Mouse (Mus musculus) midbrain, embryonic 15.5 days (tissue): ENCODE results near the gene Lingo1. TPM values are rescaled to one million over a fixed set of nuclear protein-coding genes. Genes with fewer than 3 reads are reported as not detected.
A peak's percentile ranks its signal among the peaks of the same experiment; 100 is the strongest.

Experiments
- ATAC-seq: fragments of 200-750 bp; cut with Nextera tagmentation; replicated peaks from 2 replicates; pipeline ENCODE4 v1.8.0; 2017; ENCODE audit warnings: moderate TSS enrichment
- H3K27ac ChIP-seq: fragments of 300-500 bp; sonication (generic); 2 replicates; pipeline ENCODE4 v1.5.1; 2015; ENCODE audit warnings: mild to moderate bottlenecking, inconsistent platforms
- H3K27me3 ChIP-seq: fragments of 300-500 bp; sonication (generic); replicated peaks from 2 replicates; pipeline ENCODE4 v1.6.1; 2015; ENCODE audit warnings: inconsistent platforms
- H3K36me3 ChIP-seq: fragments of 300-500 bp; sonication (generic); replicated peaks from 2 replicates; pipeline ENCODE4 v1.6.1; 2015; ENCODE audit warnings: inconsistent platforms
- H3K4me1 ChIP-seq: fragments of 300-500 bp; sonication (generic); 2 replicates; pipeline ENCODE4 v1.6.1; 2015; ENCODE audit warnings: inconsistent platforms
- H3K4me2 ChIP-seq: fragments of 300-500 bp; sonication (generic); 2 replicates; pipeline ENCODE4 v1.6.1; 2015; ENCODE audit warnings: inconsistent platforms, mild to moderate bottlenecking, moderate library complexity
- H3K4me3 ChIP-seq: fragments of 300-500 bp; sonication (generic); 2 replicates; pipeline ENCODE4 v1.5.1; 2015; ENCODE audit warnings: mild to moderate bottlenecking, inconsistent platforms
- H3K9ac ChIP-seq: fragments of 300-500 bp; sonication (generic); 2 replicates; pipeline ENCODE4 v1.6.1; 2015; ENCODE audit warnings: mild to moderate bottlenecking, inconsistent platforms
- H3K9me3 ChIP-seq: fragments of 300-500 bp; sonication (generic); 2 replicates; pipeline ENCODE4 v1.6.1; 2016; ENCODE audit warnings: inconsistent platforms
- WGBS: fragments of 180-500 bp; shearing (Covaris S2); methylation state at CpG from one replicate; pipeline ENCODE4 v1.1.7; 2015; ENCODE audit warnings: mixed read lengths; 5-methylcytosine and 5-hydroxymethylcytosine counted together
- polyA plus RNA-seq: library from polyadenylated mRNA; unstranded; fragments of >200 nt; fragmentation: Nextera tagmentation; extraction: Ambion mirVana; gene quantifications from 2 replicates; pipeline ENCODE4 v1.2.1, GENCODE M21; 2015

Lingo1 gene
- polyA plus RNA-seq, 1 experiment from 2014 or later = 83.1 TPM

DNA sequence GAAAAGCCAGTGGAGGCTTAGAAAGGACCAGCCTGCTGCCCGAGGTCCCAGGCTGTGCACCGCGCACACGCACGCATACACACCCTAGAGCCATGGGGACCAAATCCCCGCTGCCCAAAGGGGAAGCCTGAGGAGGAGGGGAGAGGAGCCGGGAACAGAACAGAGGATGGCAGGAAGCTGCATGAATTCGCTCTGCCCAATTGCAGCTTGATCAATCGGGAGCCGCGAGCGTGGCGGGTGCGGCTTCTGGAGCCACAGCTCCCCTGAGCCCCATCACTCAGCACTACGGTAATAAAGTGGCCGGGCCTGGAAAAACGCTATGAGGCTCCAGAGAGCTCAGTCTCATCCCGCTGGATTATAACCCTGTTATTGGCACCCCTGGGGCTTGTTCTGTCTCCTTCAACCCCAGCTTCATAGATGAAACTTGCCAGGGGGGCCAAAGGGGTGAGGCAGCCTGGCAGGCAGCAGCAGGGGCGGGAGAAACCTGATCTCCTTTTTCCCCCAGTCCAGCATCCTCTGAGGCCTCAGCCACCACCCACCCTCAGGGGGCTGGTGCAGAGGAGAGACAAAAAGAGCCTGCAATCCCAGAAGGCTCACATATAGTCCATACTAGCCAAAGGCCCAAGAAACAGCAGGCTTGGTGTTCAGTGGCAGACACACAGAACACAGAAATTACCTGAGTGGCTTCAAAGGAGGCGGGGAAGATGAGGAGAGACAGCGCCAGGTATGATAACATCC, 29.4 kb upstream of the Lingo1 start:
- no peak overlapping the region for H3K27ac ChIP-seq
- ATAC-seq = peak; percentile 46

DNA sequence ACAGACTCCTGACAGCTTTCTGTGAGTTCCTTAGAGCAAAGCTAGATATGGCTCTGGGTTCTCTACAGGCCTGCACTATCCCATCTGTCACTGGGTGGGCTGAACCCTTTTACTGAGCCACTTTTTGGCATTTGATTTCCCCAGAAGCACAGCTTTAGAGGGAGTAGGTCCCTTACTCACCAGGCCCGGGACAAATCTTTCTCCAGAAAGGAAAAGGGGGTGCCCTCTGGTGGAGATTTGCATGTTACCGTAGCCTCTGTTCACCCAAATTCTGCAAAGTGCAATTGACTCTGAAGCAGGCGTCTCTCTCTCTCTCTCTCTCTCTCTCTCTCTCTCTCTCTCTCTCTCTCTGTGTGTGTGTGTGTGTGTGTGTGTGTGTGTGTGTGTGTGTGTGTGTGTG, 28.6 kb upstream of the Lingo1 start:
- ATAC-seq = 0 out of 2 replicates have a peak, but pooled peaks have one; percentile 37
- H3K4me2 ChIP-seq = no peak overlapping the region
- H3K27me3 ChIP-seq = no peaks in the 10 kb centered on the region
- H3K4me3 ChIP-seq = no peak overlapping the region
- no peak overlapping the region for H3K27ac ChIP-seq
- no peaks in the 10 kb centered on the region for H3K36me3 ChIP-seq
- H3K9ac ChIP-seq = no peak overlapping the region
- peaks cover 25% of the 10 kb centered on the region for H3K4me1 ChIP-seq
- 9% methylated on average over 3 of the region's 3 CpGs for WGBS
- no peaks in the 10 kb centered on the region for H3K9me3 ChIP-seq

More for the DNA sequence above, 29.4 kb upstream of the Lingo1 start:
- Histone ChIP-seq H3K9me3 (no peaks in the 10 kb centered on the region), H3K4me2 (peak overlapping the region; percentile 44), H3K4me3 (peak overlapping the region; percentile 16), H3K4me1 (peaks cover 32% of the 10 kb centered on the region), H3K27me3 (no peaks in the 10 kb centered on the region), H3K36me3 (no peaks in the 10 kb centered on the region), H3K9ac (peak overlapping the region; percentile 15; the same call in 1 of the 2 replicates)
- WGBS = 11% methylated on average over 21 of the region's 21 CpGs

DNA sequence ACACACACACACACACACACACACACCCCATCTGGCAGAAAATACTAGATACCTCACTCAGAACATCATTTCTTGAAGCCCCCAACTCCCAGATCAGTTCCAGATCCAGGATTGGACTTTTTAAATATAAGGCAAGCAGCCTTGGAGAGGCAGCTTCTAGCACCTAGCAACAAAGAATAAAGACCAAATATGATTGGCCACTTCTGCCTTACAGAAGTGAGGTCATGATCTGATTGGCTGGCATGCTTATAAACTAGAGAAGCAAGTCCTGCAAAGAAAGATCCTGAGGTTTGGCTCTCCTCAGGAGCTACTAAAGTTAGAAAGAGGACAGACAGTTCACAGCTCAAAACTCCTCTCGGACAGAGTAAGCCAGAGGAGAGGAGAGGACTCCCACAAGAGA, 14.6 kb upstream of the Lingo1 start:
- Histone ChIP-seq H3K27me3 (no peaks in the 10 kb centered on the region), H3K36me3 (no peaks in the 10 kb centered on the region), H3K4me3 (no peak overlapping the region), H3K9me3 (no peaks in the 10 kb centered on the region), H3K4me1 (no peaks in the 10 kb centered on the region), H3K27ac (no peak overlapping the region), H3K9ac (no peak overlapping the region), H3K4me2 (no peak overlapping the region)
- ATAC-seq = no peak
- 96% methylated on average over 1 of the region's 1 CpGs for WGBS

DNA sequence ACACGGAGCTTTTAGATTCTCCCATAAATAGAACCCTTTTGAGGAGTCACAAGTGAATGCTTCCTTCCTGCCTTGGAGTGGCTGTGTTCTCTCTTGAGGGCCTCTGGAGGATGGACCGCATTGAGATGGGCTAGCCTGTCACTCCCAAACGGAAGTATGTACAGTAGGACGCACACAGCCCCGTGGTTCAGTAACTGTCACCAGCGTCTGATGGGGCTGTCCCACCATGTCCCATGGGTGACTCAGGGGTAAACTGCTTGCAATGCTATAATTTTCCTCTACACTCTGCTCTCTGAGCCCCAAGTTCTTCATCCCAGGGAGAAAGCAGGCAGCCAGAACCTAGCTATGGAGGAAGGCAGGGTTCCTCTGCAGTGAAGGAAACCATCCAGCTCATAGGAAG, 11.7 kb upstream of the Lingo1 start:
- H3K9me3 ChIP-seq = no peaks in the 10 kb centered on the region
- H3K9ac ChIP-seq = no peak overlapping the region
- H3K36me3 ChIP-seq = no peaks in the 10 kb centered on the region
- ATAC-seq = no peak
- no peaks in the 10 kb centered on the region for H3K4me1 ChIP-seq
- no peaks in the 10 kb centered on the region for H3K27me3 ChIP-seq
- H3K27ac ChIP-seq = no peak overlapping the region
- no peak overlapping the region for H3K4me3 ChIP-seq
- 88% methylated on average over 6 of the region's 6 CpGs for WGBS
- H3K4me2 ChIP-seq = no peak overlapping the region

DNA sequence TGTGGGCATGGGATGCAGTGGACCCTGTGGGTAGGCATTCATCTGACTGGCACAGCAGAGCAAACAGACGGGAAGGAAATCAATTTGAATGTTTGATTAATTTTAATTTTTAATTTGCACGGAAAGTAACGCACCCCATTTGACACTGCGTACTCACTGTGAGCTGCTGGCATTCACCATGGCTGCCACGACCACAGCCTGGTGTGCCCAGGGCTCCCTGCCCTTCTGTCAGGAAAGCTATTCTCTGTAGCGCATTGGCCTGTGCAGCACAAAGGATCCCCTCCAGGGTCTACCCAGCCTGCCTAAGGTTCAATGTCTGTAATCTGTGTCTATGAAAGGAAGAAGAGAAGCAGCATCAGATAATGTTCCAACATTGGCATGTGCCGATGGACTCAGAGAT, 6.9 kb upstream of the Lingo1 start:
- Histone ChIP-seq H3K4me1 (no peaks in the 10 kb centered on the region), H3K9me3 (no peaks in the 10 kb centered on the region), H3K27ac (no peak overlapping the region), H3K4me3 (no peak overlapping the region), H3K27me3 (peaks cover 10% of the 10 kb centered on the region), H3K9ac (no peak overlapping the region), H3K36me3 (no peaks in the 10 kb centered on the region), H3K4me2 (no peak overlapping the region)
- no peak for ATAC-seq
- 74% methylated on average over 7 of the region's 7 CpGs for WGBS

DNA sequence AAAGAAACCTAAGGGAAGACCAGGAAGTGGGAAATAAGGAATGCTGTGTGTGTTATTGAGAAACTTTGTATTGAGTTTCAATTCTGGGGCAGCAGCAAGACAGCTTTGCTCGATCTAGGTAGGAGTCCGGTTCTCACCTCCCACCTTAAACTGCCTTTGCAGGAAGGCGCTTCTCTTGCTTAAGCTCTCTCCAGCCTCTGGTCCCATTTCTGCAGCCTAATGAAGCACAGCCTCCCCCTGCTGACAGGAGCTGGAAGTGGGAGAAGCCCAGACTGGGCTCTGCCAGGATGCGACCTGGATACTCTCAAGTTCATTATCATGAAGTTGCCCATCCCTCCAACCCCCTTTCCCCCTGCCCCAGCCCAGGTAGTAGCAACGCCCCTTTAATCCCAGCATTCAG, 1.6 kb upstream of the Lingo1 start:
- ATAC-seq = no peak; the same call in 1 of the 2 replicates
- no peak overlapping the region for H3K9ac ChIP-seq
- H3K27me3 ChIP-seq = peaks cover 40% of the 10 kb centered on the region
- WGBS = 7% methylated on average over 5 of the region's 5 CpGs
- peaks cover 29% of the 10 kb centered on the region for H3K4me1 ChIP-seq
- H3K4me2 ChIP-seq = 0 out of 2 replicates have a peak overlapping the region, but pooled peaks have one; percentile 5
- no peaks in the 10 kb centered on the region for H3K36me3 ChIP-seq
- H3K4me3 ChIP-seq = no peak overlapping the region
- H3K9me3 ChIP-seq = no peaks in the 10 kb centered on the region
- no peak overlapping the region for H3K27ac ChIP-seq

DNA sequence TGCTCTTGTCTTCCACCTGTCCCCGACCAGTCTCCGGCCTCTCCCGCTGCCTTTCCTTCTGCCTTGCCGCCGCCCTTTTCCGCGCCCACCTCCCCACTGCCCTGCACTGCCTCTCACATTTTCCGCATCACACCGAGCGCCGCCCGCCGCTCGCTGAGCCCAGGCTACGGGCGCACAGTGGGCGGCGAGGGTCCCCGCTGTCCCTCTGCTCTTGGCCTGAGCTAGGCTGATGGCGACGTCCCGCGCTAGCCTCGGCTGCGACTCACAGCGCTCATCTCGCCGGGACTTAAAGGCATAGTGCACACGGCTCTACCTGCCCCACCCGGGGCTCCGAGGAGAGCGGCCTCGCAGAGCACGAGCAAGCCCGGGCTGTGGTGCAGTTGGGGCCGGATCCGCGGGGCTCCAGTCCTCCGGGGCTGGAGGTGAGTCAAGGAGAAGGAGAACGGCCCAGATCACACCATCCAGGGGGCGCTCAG, 426 bp upstream of the Lingo1 start:
- H3K27me3 ChIP-seq = peaks cover 40% of the 10 kb centered on the region

DNA sequence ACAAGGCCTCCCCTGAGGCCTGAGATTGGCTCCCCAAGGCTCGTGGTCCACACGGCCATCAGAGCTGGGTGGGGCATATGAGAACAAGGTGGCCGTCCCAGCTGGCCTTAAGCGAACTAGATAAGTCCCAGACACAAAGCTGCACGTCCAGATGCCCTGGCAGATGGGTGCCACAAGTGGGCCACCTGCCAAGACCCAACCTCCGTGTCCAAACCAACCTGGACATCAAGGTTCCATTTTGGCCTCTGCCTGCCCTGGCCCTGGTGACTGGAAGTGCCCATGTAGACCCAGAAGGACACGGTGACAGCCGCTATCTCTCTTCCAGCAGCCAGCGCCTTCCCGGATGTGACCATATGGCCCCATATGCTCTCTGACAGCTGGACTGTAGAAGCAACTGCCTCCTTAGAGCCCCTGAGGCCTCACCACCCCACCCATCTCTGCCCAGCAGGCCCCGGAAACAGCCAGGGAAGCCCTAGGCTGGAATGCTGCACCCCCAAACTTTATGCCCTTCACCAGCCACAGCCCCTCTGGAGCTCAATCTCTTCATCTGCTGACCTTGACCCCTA, 4.5 kb downstream of the Lingo1 start:
- H3K36me3 ChIP-seq = no peaks in the 10 kb centered on the region
- H3K27ac ChIP-seq = no peak overlapping the region
- no peak overlapping the region for H3K4me2 ChIP-seq
- peaks cover 23% of the 10 kb centered on the region for H3K27me3 ChIP-seq
- H3K4me1 ChIP-seq = peaks cover 24% of the 10 kb centered on the region
- H3K9me3 ChIP-seq = no peaks in the 10 kb centered on the region
- WGBS = 76% methylated on average over 11 of the region's 11 CpGs
- H3K4me3 ChIP-seq = no peak overlapping the region
- no peak for ATAC-seq
- H3K9ac ChIP-seq = no peak overlapping the region

More for the DNA sequence above, 426 bp upstream of the Lingo1 start:
- H3K9ac ChIP-seq = peak overlapping the region; percentile 84
- under 1% methylated on average over 41 of the region's 41 CpGs for WGBS
- peaks cover 35% of the 10 kb centered on the region for H3K4me1 ChIP-seq
- ATAC-seq = peak; percentile 44
- no peaks in the 10 kb centered on the region for H3K36me3 ChIP-seq
- H3K4me3 ChIP-seq = peak overlapping the region; percentile 67
- no peaks in the 10 kb centered on the region for H3K9me3 ChIP-seq
- peak overlapping the region; percentile 90 for H3K27ac ChIP-seq
- peak overlapping the region; percentile 79 for H3K4me2 ChIP-seq

DNA sequence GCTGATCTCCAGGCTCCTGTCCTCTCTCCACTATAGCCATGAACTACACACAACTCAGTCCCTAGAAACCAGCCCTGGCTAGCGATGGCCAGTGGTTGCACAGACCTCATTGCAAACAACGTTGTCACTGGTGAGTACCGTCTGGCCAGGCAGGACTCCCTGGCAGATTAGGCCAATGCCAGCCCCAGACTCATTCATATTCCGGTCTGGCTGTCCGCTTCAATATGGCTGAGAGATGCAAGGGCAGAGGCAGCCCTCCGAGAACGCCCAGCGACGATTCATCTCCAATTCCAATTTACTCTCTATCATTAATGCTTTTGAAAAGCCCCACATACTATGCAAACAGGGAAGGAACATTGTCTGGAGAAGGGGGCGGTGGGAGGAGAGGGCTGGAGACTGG, 11.7 kb downstream of the Lingo1 start:
- Histone ChIP-seq H3K27me3 (no peaks in the 10 kb centered on the region), H3K36me3 (no peaks in the 10 kb centered on the region), H3K4me2 (no peak overlapping the region), H3K27ac (no peak overlapping the region), H3K9me3 (no peaks in the 10 kb centered on the region), H3K4me3 (no peak overlapping the region), H3K9ac (no peak overlapping the region), H3K4me1 (no peaks in the 10 kb centered on the region)
- ATAC-seq = no peak
- WGBS = 50% methylated on average over 10 of the region's 10 CpGs

DNA sequence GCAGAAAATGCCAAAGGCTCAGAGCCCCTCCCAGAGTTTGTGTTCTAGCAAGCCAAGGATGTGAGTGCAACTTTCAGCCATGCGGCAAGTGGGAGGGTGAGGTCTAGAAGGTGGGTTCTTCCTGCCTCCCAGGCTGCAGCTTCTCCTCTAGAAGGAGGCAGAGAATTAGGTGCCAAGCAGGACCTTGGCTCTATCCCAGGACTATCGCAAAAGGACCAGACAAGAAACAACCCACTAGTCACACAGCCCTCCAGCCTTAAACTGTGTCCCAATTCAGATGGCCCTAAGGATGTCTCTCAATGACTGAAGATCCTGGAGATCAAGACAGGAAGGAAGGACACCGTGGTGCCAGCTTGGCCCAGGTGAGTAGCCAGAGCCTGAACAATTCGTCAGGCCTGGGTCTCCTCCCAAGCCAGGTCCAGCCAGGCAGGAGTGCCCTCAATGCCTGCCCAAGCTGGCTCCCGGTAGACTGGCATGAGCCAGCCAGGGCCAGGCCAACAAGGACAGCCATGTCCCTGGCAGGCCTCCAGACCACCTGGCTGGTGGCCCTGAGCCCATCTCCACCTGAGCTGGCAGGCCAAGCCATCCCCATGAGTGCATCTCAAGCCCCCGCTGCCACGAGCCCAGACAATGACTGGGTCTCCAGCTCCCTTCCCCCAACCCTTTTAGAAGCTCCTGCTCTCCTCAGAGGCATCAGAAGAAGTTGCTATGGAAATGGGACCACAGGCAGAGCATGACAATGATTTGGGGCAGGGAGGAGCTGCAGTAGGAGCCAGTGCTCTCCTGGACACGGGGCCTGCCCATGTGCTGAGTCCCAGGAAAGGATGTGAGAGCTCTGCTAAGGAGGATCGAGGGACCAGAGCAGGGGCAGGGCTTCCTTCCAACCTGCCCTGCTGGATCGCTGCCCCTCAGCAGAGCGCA, 19.1 kb downstream of the Lingo1 start:
- peaks cover 18% of the 10 kb centered on the region for H3K4me1 ChIP-seq
- H3K4me2 ChIP-seq = no peak overlapping the region
- no peaks in the 10 kb centered on the region for H3K9me3 ChIP-seq
- ATAC-seq = peak; percentile 57
- peak overlapping the region; percentile 38; the same call in 1 of the 2 replicates for H3K27ac ChIP-seq
- no peaks in the 10 kb centered on the region for H3K27me3 ChIP-seq
- no peaks in the 10 kb centered on the region for H3K36me3 ChIP-seq
- H3K9ac ChIP-seq = no peak overlapping the region; the same call in 1 of the 2 replicates
- WGBS = 52% methylated on average over 11 of the region's 11 CpGs
- no peak overlapping the region for H3K4me3 ChIP-seq

DNA sequence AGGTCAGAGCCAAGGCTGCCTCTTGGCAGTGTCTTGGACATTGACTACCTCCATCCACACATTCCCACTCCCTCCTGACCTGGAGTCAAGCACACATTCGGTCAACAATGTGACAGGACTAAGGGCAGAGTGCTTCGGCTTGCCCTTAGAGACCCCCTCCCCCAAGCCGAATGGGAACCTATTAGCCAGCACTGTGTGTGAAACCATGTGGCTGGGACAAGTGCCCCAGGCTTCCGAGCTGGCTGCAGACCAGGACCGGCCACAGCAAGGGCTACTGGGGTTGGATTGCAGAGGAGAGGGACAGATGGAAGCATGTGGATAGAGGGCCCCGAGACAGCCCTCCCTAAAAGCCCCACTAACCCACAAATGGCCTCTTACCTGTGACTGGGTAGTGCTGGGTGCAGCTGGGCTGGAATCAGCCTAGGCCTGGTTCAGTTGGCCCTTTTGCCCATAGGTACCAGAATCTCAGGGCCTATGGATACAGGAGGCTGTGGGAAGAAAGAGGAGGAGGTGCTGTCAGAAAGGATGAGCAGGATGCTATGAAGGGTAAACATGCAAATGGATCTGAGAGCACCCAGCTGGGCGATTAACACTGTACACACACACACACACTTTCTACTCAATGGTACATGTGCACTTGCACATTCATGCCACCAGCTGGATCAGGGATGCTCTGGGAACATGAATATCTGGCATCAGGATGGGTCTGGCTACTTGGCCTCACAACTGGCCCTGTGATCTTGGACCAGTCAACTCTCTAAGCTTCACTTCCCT, 20.9 kb downstream of the Lingo1 start:
- Histone ChIP-seq H3K27ac (no peak overlapping the region), H3K9me3 (no peaks in the 10 kb centered on the region), H3K4me1 (peaks cover 18% of the 10 kb centered on the region), H3K4me3 (no peak overlapping the region), H3K9ac (no peak overlapping the region), H3K27me3 (no peaks in the 10 kb centered on the region), H3K36me3 (no peaks in the 10 kb centered on the region), H3K4me2 (no peak overlapping the region)
- 77% methylated on average over 7 of the region's 7 CpGs for WGBS
- no peak for ATAC-seq
